Mouse (Mus musculus): ENCODE measurements around the gene Olfr282. TPM values are rescaled to one million over a fixed set of nuclear protein-coding genes. Genes with fewer than 3 reads are reported as not detected.

Gene Olfr282
- polyA plus RNA-seq, 1 experiment = not detected

GRCm38 (mm10) chr15:98483907-98484886, 53.2 kb downstream of the Olfr282 start:
- TF ChIP-seq GATA1 (IDR thresholded peaks at IDR 0.05; ENCODE audit: low read length) = no peak
- TF ChIP-seq TAL1 (IDR thresholded peaks at IDR 0.05; ENCODE audit: low read length) = no peak
- Histone ChIP-seq H3K4me3 (replicated peaks) (no peak overlapping the region), H3K36me3 (ENCODE audit: control insufficient read depth) (no peaks in the 10 kb centered on the region), H3K27me3 (ENCODE audit: control insufficient read depth) (no peaks in the 10 kb centered on the region), H3K4me1 (ENCODE audit: control insufficient read depth) (peaks cover 4% of the 10 kb centered on the region), H3K9me3 (ENCODE audit: control insufficient read depth, low read length) (peaks cover 7% of the 10 kb centered on the region)

- H3K9me3 ChIP-seq (ENCODE audit: control insufficient read depth, low read length) = peaks cover 7% of the 10 kb centered on the region
- no peak for TF ChIP-seq GATA1 (IDR thresholded peaks at IDR 0.05; ENCODE audit: low read length)
- TF ChIP-seq TAL1 (IDR thresholded peaks at IDR 0.05; ENCODE audit: low read length) = no peak
- H3K4me3 ChIP-seq (replicated peaks) = no peak overlapping the region
- peaks cover 4% of the 10 kb centered on the region for H3K4me1 ChIP-seq (ENCODE audit: control insufficient read depth)
- no peaks in the 10 kb centered on the region for H3K36me3 ChIP-seq (ENCODE audit: control insufficient read depth)
- H3K27me3 ChIP-seq (ENCODE audit: control insufficient read depth) = no peaks in the 10 kb centered on the region
Observed at GRCm38 (mm10) chr15:98486433-98487021, 55.5 kb downstream of the Olfr282 start.

Other genes starting within 250 kb of the Olfr282 start
- gene Olfr288, start 235.7 kb upstream of the Olfr282 start, polyA plus RNA-seq (2012) = not detected in 2 replicates
- not detected in 2 replicates for gene Gm44579, start 210.2 kb upstream of the Olfr282 start, polyA plus RNA-seq (2012)
- gene Olfr287, start 210.2 kb upstream of the Olfr282 start, polyA plus RNA-seq (2012) = not detected in 2 replicates
- gene Olfr286, start 196.8 kb upstream of the Olfr282 start, polyA plus RNA-seq (2012) = not detected in 2 replicates
- gene H1fnt, start 173.9 kb upstream of the Olfr282 start, polyA plus RNA-seq (2012) = not detected in 2 replicates
- 0.03 TPM in 1 of 2 replicates, not detected in the other for gene Zfp641, start 135.1 kb upstream of the Olfr282 start, polyA plus RNA-seq (2012)
- gene Olfr285, start 113.9 kb upstream of the Olfr282 start, polyA plus RNA-seq (2012) = 0.01 TPM in 1 of 2 replicates, not detected in the other
- not detected in 2 replicates for gene Olfr284, start 90.2 kb upstream of the Olfr282 start, polyA plus RNA-seq (2012)
- not detected in 2 replicates for gene Olfr283, start 50.3 kb upstream of the Olfr282 start, polyA plus RNA-seq (2012)
- 0.01 TPM in 1 of 2 replicates, not detected in the other for gene Olfr281, start 21.4 kb downstream of the Olfr282 start, polyA plus RNA-seq (2012)
- gene OR5BS1P, start 38.7 kb downstream of the Olfr282 start, polyA plus RNA-seq (2012) = not detected in 2 replicates
- gene Lalba, start 51.5 kb downstream of the Olfr282 start, polyA plus RNA-seq (2012) = not detected in 2 replicates
- gene Olfr279, start 61.2 kb downstream of the Olfr282 start, polyA plus RNA-seq (2012) = not detected in 2 replicates
- gene Kansl2, start 103.0 kb downstream of the Olfr282 start, polyA plus RNA-seq (2012) = 2.3 and 2.7 TPM in 2 replicates
- gene Ccnt1, start 139.7 kb downstream of the Olfr282 start, polyA plus RNA-seq (2012) = 0.41 and 0.61 TPM in 2 replicates
- not detected in 2 replicates for gene 4930415O20Rik, start 139.8 kb downstream of the Olfr282 start, polyA plus RNA-seq (2012)
- gene Adcy6, start 178.9 kb downstream of the Olfr282 start, polyA plus RNA-seq (2012) = 1.6 TPM in 2 replicates
- not detected in 2 replicates for gene Cacnb3, start 199.6 kb downstream of the Olfr282 start, polyA plus RNA-seq (2012)
- gene Ddx23, start 231.7 kb downstream of the Olfr282 start, polyA plus RNA-seq (2012) = 7.9 and 8.4 TPM in 2 replicates
- gene Rnd1, start 246.2 kb downstream of the Olfr282 start, polyA plus RNA-seq (2012) = 0.02 TPM in 1 of 2 replicates, not detected in the other

Data from erythroblast, embryonic 14.5 days (primary cell).